Mouse (Mus musculus) thymus, adult 2 months (tissue): Measurements from ENCODE around the gene Gm21477. TPM values are rescaled to one million over a fixed set of nuclear protein-coding genes. Genes with fewer than 3 reads are reported as not detected.
"Not testable (repeated sequence)": the region's sequence is repeated elsewhere in the genome, so short reads cannot be mapped to it uniquely, and the experiment has no call there.

Experiments
- DNase-seq: peaks from one replicate; pipeline ENCODE4 v3.0.0; 2021
- H3K27ac ChIP-seq: fragments of 200-500 bp; 2 replicates; pipeline ENCODE4 v1.5.1; 2012; ENCODE audit warnings: low read length, control low read depth; ENCODE audit not compliant: control insufficient read depth, insufficient read depth
- H3K27me3 ChIP-seq: fragments of 200-500 bp; 2 replicates; pipeline ENCODE4 v1.6.1; 2012; ENCODE audit warnings: mild to moderate bottlenecking, low read length, moderate library complexity, mixed read lengths; ENCODE audit not compliant: control insufficient read depth, insufficient read depth
- H3K36me3 ChIP-seq: fragments of 200-500 bp; 2 replicates; pipeline ENCODE4 v1.6.1; 2012; ENCODE audit warnings: mild to moderate bottlenecking, low read length, moderate library complexity; ENCODE audit not compliant: control insufficient read depth, insufficient read depth
- H3K4me1 ChIP-seq: fragments of 200-500 bp; replicated peaks from 2 replicates; pipeline ENCODE4 v1.6.1; 2012; ENCODE audit warnings: low read length; ENCODE audit not compliant: control insufficient read depth, insufficient read depth
- H3K4me3 ChIP-seq: fragments of 200-500 bp; 2 replicates; pipeline ENCODE4 v1.5.1; 2012; ENCODE audit warnings: mild to moderate bottlenecking, low read length, control low read depth, moderate library complexity; ENCODE audit not compliant: control insufficient read depth, insufficient read depth
- WGBS: fragments of 180-500 bp; shearing (Covaris S2); methylation state at CpG from one replicate; pipeline ENCODE4 v1.1.7; 2018; 5-methylcytosine and 5-hydroxymethylcytosine counted together
- polyA plus RNA-seq: library from polyadenylated mRNA; depleted of rRNA; stranded (reverse); fragments of >200 nt; gene quantifications from 2 replicates; pipeline ENCODE4 v1.2.3, GENCODE M21; 2012; rRNA removed

The Gm21477 gene
- not detected in 2 replicates for polyA plus RNA-seq

- H3K4me1 ChIP-seq, H3K36me3 ChIP-seq, H3K27ac ChIP-seq, H3K4me3 ChIP-seq, H3K27me3 ChIP-seq, DNase-seq: not testable (repeated sequence)
- WGBS: 61% methylated on average over 2 of the region's 6 CpGs
Measured at GRCm38 (mm10) chrY:87116521-87116920, at the start of gene Gm21477. Gene Gm21477, plus strand, starts transcription at chrY:87116821.
